Mouse (Mus musculus) inflammation-experienced regulatory T-cells, adult 6 months (primary cell): ENCODE data around the gene Rabgef1. TPM values are rescaled to one million over a fixed set of nuclear protein-coding genes. Genes with fewer than 3 reads are reported as not detected.

Source experiments
- ATAC-seq: one replicate; pipeline ENCODE4 v1.8.0; 2017
- polyA plus RNA-seq, 3 experiments: library from polyadenylated mRNA; unstranded; fragments of 100-300 nt; shearing (Covaris generic); gene quantifications; one replicate each; pipeline ENCODE4 v1.2.1; 2017

Gene Rabgef1
- polyA plus RNA-seq, 3 experiments from 2014 or later: 31.3 to 40.9 (median 36.7) TPM

DNA sequence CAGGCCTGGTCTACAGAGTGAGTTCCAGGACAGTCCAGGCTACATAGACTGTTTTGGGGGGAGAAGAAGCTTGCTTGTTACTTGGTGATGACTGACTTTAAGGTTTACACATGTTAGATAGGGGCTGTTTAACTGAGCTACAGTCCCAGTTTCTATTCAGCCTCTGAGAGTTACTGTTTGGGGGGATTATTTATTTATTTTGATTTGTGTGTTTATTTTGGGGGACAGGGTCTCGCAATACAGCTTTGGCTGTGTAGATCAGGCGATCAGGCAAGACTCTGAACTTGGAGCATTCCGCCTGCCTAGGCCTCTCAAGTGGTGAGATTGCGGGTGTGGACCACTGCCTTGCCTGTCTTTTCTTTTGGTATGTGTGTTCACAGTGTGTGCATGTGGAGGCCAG is 1.4 kb downstream of the Rabgef1 start:
- ATAC-seq: no peak

GRCm38 (mm10) chr5:130177871-130178270 is 6.3 kb downstream of the Rabgef1 start:
- no peak for ATAC-seq

DNA sequence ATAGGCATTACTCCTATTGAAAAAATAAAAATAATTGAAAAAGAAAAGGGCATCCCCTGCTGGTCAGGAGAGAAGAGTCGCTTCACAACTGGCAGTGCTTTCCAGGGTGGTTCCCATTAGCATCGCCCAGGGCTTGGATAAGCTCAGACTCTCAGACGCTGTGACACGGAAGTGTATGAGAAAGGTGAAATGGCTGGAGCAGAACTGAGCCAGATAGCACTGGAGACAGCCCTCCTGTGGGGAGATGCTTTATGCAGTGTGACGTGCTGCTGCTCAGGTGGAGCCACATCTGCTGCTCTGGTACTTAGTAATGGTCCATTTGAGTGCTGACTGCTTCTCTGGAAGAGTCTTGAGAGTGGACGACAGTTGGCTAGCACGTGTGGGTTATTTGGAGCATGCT is 8.8 kb downstream of the Rabgef1 start:
- no peak for ATAC-seq

DNA sequence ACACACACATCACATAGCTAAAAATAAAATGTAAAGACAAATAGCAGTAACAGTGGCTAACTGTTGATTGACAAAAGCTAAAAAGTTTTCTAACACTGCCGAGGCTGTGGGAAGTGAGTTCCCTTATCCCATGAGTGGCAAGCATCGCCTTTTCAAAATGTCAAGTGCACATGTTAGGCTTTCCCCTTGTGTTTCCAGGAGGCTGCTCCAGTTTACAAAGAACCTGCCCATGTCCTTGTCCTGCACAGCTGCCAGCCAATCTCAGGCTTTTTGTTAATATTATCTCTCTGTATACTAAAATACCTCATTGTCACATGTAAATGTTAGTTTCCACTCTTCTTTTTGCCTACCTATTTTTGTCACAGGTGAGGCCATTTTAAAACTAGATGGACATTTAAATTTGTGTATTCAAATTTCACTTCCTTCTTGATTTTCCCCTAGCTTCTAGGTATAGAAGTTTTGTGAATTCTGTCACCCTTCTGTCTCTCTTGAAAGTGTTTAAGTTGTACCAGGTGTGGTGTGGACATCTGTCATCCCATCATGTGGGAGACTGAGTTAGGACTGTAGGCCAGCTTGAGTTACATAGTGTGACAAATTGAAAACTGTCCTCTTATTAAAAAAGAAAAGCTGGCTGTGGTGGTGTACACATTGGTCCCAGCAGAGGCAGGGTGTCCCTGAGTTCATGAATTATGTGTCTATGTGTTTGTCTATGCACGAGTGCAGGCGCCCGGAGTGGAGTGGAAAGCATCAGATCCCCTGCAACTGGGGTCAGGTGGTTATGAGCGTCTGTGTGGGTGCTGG is 10.3 kb downstream of the Rabgef1 start:
- no peak for ATAC-seq

GRCm38 (mm10) chr5:130182541-130182821 is 10.9 kb downstream of the Rabgef1 start:
- no peak for ATAC-seq

DNA sequence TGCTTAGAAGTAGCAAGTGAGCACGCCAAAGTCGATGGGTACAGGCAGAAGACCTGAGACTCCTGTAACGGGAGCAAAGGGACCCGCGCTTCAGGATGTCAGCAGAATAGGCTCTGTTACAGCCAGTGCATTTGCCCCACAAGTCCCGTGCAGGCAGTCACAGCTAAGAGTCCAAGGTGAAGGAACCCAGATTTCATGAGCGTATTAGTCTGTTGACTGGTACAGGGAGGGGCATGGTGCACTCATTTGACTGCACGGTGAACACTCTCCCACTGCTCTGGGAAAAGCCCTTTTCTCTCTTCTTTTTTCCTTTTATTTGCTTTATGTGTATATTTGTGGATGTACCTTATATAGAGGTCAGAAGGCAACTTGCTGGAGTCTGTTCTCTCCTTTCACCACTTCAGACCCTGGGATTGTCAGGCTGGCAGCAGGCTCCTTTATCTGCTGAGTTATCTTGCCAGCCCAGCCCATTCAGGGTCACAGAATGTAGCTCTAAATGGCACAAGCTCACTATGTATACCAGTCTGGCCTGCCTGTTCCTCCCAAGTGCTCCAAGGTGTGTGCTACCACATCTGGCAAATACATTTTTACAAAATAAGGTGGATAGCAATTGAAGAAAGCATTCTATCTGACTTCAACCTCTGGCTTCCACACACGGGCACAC is 12.7 kb downstream of the Rabgef1 start:
- ATAC-seq: no peak

DNA sequence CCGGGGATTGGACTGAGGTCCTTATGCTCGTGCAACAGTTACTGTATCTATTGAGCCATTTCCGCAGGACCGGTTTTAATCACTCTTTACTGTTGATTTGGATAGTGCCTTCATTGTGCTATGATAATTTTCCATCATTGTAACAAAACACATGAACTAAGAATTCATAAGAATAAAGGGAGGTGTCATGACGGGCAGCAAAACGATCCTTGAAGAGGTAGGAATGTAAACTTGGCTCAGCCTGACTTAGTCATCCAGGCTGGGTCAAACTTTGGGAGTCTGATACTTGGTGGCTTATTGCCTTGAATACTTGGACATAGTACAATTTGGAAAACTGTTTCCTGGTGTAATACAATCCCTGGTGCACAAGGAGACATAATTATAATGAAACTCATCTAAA is 13.7 kb downstream of the Rabgef1 start:
- ATAC-seq: no peak

- ATAC-seq: no peak
Measured at GRCm38 (mm10) chr5:130187383-130187782, 15.8 kb downstream of the Rabgef1 start.

- ATAC-seq: no peak
Measured at GRCm38 (mm10) chr5:130190909-130191308, 19.3 kb downstream of the Rabgef1 start.

DNA sequence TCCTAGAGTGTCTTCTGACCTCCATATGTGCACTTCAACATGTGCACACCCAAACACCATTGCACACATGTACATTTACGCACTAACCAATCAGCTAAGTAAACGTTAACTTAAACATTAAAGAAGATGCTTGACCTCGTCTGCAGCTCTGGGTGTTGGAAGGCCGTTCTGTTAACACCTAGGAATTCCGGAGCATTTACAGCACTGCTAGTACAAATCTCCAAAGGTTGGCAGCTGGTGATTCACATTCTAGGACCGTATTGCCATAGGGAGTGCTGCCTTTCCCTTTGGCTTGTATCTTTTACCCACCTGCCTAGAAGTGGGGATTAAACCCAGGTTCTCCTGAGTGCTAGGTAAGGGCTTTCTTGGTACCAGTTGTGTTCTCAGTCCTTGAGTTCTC is 20.3 kb downstream of the Rabgef1 start:
- no peak for ATAC-seq

- no peak for ATAC-seq
Measured at GRCm38 (mm10) chr5:130192356-130192944, 20.9 kb downstream of the Rabgef1 start.

DNA sequence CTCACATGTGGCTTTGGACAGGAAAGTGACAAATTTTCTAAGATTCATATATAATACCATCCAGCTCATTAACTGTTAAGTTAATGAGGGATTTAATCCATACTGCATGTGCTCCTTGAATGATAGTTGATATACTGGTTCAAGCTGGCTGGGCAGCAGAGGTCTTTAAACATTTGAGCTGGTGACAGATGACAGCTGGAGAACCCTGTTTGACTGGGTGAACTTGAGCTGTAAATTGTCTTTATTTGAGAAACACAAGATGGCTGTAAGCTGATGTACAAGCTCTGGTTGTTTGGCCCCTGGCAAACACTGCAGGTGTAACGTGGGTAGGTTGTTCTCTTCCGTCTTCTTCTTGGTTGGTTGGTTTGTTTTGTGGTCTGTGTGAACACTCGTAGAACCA is 22.2 kb downstream of the Rabgef1 start:
- ATAC-seq: no peak

DNA sequence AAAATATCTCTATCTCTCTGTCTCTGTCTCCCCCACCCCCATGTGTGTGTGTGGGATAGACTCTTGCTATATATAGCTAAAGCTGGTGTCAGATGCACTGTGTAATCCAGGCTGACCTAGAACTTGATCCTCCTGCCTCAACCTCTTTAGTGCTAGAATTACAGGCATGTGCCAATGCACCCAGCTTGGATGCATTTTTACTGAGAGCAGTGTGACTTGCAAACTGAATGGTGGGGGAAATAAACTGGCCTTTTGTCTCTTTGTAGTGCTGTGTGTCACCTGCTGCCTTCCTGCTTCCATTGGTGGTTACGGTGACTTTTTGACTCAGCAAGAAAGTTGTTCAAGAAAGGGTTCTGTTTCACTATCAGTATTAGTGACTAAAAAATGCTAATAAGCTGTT is 24.7 kb downstream of the Rabgef1 start:
- ATAC-seq: peak; percentile 89

- no peak for ATAC-seq
Measured at GRCm38 (mm10) chr5:130197454-130197853, 25.9 kb downstream of the Rabgef1 start.

DNA sequence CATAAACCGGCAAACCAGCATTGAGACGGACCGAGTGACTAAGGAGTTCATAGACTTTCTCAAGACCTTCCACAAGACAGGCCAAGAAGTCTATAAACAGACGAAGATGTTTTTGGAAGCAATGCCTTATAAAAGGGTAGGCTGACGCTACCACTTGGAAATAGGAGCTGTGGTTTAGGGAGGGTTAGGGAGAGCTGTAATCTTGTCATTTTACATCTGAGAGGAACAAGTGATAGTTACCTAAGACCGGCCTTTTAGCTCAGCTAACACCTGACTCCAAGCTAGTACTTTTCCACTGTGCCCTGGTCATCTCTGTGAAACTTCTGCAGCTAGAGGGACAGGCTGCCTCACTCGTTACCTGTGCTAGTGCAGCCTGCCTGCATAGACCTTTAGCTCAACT is 26.4 kb downstream of the Rabgef1 start:
- no peak for ATAC-seq

- ATAC-seq: no peak
Measured at GRCm38 (mm10) chr5:130200233-130201029, 28.8 kb downstream of the Rabgef1 start.

- peak; percentile 49 for ATAC-seq
Measured at GRCm38 (mm10) chr5:130203948-130204347, 32.4 kb downstream of the Rabgef1 start.

DNA sequence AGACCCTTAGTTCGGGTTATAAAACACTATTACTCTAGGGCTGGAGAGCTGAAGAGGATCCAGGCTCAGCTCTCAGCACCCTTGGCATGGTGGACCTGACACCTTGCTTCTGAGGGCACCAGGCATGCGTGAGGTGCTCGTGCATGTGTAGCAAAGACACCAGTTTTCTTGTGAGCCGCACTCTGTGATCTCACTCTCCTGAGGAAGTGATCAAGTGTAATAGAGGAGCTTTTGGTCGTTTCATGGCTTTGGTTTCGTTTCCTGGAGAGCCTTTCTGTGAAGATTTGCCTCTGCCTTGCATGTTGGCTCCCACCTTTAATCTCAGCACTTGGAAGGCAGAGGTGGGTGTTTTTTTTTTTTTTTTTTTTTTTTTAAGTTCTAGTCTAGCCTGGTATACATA is 33.0 kb downstream of the Rabgef1 start:
- ATAC-seq: peak; percentile 82

DNA sequence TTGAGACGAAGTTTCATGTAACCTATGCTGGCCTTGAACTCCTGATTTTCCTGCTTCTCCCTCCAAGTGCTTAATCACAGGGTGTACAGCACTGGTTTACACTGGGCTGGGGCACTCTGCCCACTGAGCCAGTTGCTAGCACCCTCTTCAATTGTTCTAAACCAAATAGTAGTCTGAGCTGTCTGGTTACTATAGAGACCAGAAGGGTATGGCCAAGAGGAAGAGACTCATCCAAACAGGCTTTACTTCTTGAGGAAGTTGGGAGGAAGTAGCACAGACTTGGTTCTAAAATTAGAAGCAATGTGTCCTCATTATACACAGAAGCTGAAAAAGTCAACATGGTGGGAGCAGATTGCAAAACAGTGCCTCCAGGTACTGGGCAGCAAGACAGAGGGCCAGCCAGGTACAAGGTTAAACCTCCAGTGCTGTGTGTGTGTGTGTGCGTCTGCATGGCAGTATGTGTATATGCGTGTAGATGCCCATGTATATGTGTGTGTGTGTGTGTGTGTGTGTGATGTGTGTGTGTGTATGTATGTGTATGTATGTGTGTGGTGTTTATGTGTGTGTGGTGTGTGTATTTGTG is 33.9 kb downstream of the Rabgef1 start:
- no peak for ATAC-seq

DNA sequence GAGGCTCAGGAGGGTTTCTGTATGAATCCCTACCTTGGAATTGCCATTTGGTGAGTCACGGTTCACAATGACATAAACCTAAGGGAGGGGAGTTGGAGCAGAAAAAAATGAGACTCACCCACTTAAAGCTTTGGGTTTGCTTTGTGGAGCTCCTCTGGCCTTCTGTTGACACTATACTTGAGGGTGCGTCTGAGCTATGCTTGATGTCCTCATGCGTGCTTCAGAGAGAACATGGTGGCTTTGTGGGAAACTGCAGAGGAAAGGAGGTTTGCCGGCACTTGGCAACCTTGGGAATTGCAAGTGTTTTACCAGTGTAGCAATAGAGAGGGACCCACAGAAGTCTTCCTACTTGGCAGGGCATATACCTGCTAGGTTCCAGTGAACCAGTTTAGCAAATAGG is 35.7 kb downstream of the Rabgef1 start:
- no peak for ATAC-seq

- ATAC-seq: no peak
Measured at GRCm38 (mm10) chr5:130212956-130213355, 41.4 kb downstream of the Rabgef1 start.

DNA sequence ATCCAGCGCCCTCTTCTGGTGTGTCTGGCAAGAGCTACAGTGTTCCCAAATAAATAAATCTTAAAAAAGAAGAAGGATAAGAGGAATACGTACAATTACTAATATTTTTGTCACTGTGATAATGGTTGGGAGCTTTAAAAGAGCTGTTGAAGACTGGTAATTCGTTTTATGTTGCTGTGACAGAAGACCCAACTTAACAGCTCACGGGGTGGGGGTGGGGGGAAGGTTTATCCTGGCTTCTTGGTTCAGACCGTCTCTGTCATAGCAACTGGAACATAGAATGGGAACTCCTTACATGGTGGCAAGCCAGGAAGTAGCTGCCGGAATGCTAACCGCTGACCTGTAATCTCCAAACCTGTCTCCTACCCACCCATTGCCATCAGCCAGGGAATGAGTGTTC is 45.2 kb downstream of the Rabgef1 start, which contains the start of gene Tmem248:
Gene Tmem248, plus strand, starts transcription at position 301 of the 400 bp plus-strand sequence.
- no peak for ATAC-seq

- no peak for ATAC-seq
Measured at GRCm38 (mm10) chr5:130217406-130217805, 45.8 kb downstream of the Rabgef1 start.
